Mouse (Mus musculus) megakaryocyte, embryonic 14.5 days (primary cell): ENCODE measurements around the gene Apol8.

ENCODE experiments used
- FLI1 ChIP-seq: IDR thresholded peaks from 2 replicates; pipeline ENCODE4 v1.6.1; 2012; ENCODE audit warnings: low read length, inconsistent platforms, mixed read lengths
- GATA1 ChIP-seq: IDR thresholded peaks from 3 replicates; pipeline ENCODE4 v1.6.1; 2012; ENCODE audit warnings: mixed read lengths, low read length, inconsistent platforms, borderline replicate concordance

- TF ChIP-seq GATA1 (no peak), FLI1 (no peak)
Observed at GRCm38 (mm10) chr15:77766981-77767380, 10.2 kb upstream of the Apol8 start.
